ENCODE assay signal across 8 mouse cellular contexts in the genomic region with DNA sequence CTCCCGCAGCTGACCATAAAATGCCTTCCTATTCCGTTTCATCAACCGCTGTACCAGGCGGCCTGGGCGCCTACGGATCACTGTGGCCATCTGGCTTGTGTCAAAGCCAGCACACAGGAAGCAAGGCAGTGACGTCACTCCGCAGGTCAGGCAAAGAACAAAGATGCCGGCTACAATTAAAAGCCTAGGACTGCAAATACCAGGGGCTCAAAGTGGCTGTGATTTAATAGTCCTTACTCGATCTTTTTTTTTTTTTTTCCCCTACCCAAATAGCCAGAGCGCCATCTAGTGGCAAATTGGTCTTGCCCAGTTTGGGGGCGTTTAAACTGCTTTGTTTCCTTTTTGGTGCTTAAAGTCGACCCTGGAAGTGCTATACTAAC. TPM values are rescaled to one million over a fixed set of nuclear protein-coding genes. Genes with fewer than 3 reads are reported as not detected.
DNase-seq lines count a peak whose midpoint lies in the region; ATAC-seq lines count a peak whose summit lies in the region.

No protein-coding gene starts in this region.

- H3K36me3 ChIP-seq in forebrain, embryonic 16.5 days (ENCODE audit: control insufficient read depth, insufficient read depth), result no peaks in the 10 kb centered on the region

- H3K27ac ChIP-seq in forebrain, embryonic 16.5 days (ENCODE audit: low read length), result no peak overlapping the region

- H3K27me3 ChIP-seq in forebrain, embryonic 16.5 days (replicated peaks; ENCODE audit: control insufficient read depth, insufficient read depth, low read length), result no peaks in the 10 kb centered on the region

- peak; percentile 45 for ATAC-seq in forebrain, embryonic 16.5 days

- peak overlapping the region; percentile 50 for H3K4me2 ChIP-seq in forebrain, embryonic 16.5 days (ENCODE audit: low read length)

- whole genome bisulfite sequencing in forebrain, embryonic 16.5 days, result 14% methylated on average over 13 of the region's 13 CpGs

- H3K9ac ChIP-seq in forebrain, embryonic 16.5 days (replicated peaks; ENCODE audit: low read depth, low read length), result 0 out of 2 replicates have a peak overlapping the region, but pooled peaks have one; percentile 31

- peak overlapping the region; percentile 28 for H3K4me3 ChIP-seq in forebrain, embryonic 16.5 days (replicated peaks; ENCODE audit: low read length)

- 0 out of 2 replicates have a peak, but pooled peaks cover 4% of the 10 kb centered on the region for H3K4me1 ChIP-seq in forebrain, embryonic 16.5 days (replicated peaks; ENCODE audit: control insufficient read depth, insufficient read depth, low read length)

- H3K9me3 ChIP-seq in forebrain, embryonic 16.5 days (ENCODE audit: control insufficient read depth, low read length), result no peaks in the 10 kb centered on the region

- DNase-seq in ovary, postnatal 36 days (ENCODE audit: low spot score), result peak; percentile 40
- no peak for DNase-seq in ovary, adult 18-20 months (ENCODE audit: low spot score)
- DNase-seq in cerebellum, adult 11-12 months, result peak; percentile 44
- DNase-seq in induced T-regulatory cell, adult 2 months (ENCODE audit: low read depth), result peak; percentile 73
- DNase-seq in liver, result peak; percentile 41
- DNase-seq in natural killer cell, adult 2 months (ENCODE audit: low spot score in 2 of 2), result peak; percentile 58 to 61
- DNase-seq in frontal cortex, postnatal 14 days (ENCODE audit: low spot score in 2 of 2), result no peak

RNA-seq across cellular contexts. Expression of gene Msrb3, which starts 26.4 kb away (rescaled TPM):
- polyA plus RNA-seq in forebrain, embryonic 16.5 days (2015; fragmentation: Nextera tagmentation; extraction: Ambion mirVana), result 1.1 and 1.6 TPM in 2 replicates

Comparison
In these comparisons a context has a peak if more than half of its experiments do, and no peak if none do; other contexts are left out.
1. DNase-seq: peak in ovary, postnatal 36 days (single experiment), cerebellum, adult 11-12 months (single experiment), induced T-regulatory cell, adult 2 months (single experiment), liver (single experiment) and natural killer cell, adult 2 months (2 of 2); none in ovary, adult 18-20 months (single experiment) and frontal cortex, postnatal 14 days (0 of 2).